Mouse (Mus musculus) heart, embryonic 16.5 days (tissue): ENCODE results near the gene Srpk2. TPM values are rescaled to one million over a fixed set of nuclear protein-coding genes. Genes with fewer than 3 reads are reported as not detected.

Experiments used
- ATAC-seq: fragments of 200-750 bp; cut with Nextera tagmentation; replicated peaks from 2 replicates; pipeline ENCODE4 v1.8.0; 2017; ENCODE audit warnings: moderate number of reproducible peaks; ENCODE audit not compliant: insufficient read depth, low FRiP score; ENCODE audit errors: extremely low read depth
- H3K27ac ChIP-seq: fragments of 300-500 bp; sonication (generic); 2 replicates; pipeline ENCODE4 v1.5.1; 2014; ENCODE audit warnings: mild to moderate bottlenecking, low read length, control low read depth, moderate library complexity
- H3K27me3 ChIP-seq: fragments of 300-500 bp; sonication (generic); 2 replicates; pipeline ENCODE4 v1.6.1; 2014; ENCODE audit warnings: low read length, mixed read lengths; ENCODE audit not compliant: control insufficient read depth, insufficient read depth
- H3K36me3 ChIP-seq: fragments of 300-500 bp; sonication (generic); 2 replicates; pipeline ENCODE4 v1.6.1; 2014; ENCODE audit not compliant: control insufficient read depth, insufficient read depth
- H3K4me1 ChIP-seq: fragments of 300-500 bp; sonication (generic); 2 replicates; pipeline ENCODE4 v1.6.1; 2014; ENCODE audit warnings: low read length, mixed read lengths; ENCODE audit not compliant: control insufficient read depth, insufficient read depth
- H3K4me2 ChIP-seq: fragments of 300-500 bp; sonication (generic); 2 replicates; pipeline ENCODE4 v1.6.1; 2014; ENCODE audit warnings: low read depth, mild to moderate bottlenecking, control low read depth, low read length
- H3K4me3 ChIP-seq: fragments of 300-500 bp; sonication (generic); 2 replicates; pipeline ENCODE4 v1.5.1; 2014; ENCODE audit warnings: mild to moderate bottlenecking, control low read depth, low read length
- H3K9ac ChIP-seq: fragments of 300-500 bp; sonication (generic); 2 replicates; pipeline ENCODE4 v1.6.1; 2014; ENCODE audit warnings: low read length, control low read depth
- H3K9me3 ChIP-seq: fragments of 300-500 bp; sonication (generic); replicated peaks from 2 replicates; pipeline ENCODE4 v1.6.1; 2016; ENCODE audit warnings: low read length; ENCODE audit not compliant: control insufficient read depth
- WGBS: fragments of 180-500 bp; shearing (Covaris S2); extraction: QIAGEN DNeasy Blood & Tissue Kit; methylation state at CpG from one replicate; pipeline ENCODE4 v1.1.7; 2014; 5-methylcytosine and 5-hydroxymethylcytosine counted together
- polyA plus RNA-seq: library from polyadenylated mRNA; unstranded; fragments of >200 nt; fragmentation: Nextera tagmentation; extraction: Ambion mirVana; gene quantifications from 2 replicates; pipeline ENCODE4 v1.2.1, GENCODE M21; 2015

Gene Srpk2
- polyA plus RNA-seq, 1 experiment from 2014 or later: 40.1 TPM

DNA sequence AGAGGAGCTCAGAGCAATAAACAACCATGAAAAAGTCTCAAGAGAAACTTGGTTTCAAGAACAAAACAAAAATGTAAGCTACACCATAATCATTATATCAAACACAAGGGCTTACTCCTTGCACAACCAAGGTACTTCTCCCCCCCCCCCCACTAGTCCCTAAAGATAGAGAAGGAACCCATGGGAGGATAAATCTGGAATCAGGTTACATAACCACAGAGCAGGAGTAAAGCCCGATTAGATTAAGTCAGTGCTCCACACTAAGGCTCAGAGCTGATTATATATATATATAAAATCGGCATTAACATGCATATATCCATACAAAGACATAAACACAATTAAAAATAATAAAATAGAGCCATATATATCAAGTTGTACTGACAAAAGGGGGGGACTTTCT lies 96.8 kb downstream of the Srpk2 start:
- 52% methylated on average over 2 of the region's 2 CpGs for WGBS

DNA sequence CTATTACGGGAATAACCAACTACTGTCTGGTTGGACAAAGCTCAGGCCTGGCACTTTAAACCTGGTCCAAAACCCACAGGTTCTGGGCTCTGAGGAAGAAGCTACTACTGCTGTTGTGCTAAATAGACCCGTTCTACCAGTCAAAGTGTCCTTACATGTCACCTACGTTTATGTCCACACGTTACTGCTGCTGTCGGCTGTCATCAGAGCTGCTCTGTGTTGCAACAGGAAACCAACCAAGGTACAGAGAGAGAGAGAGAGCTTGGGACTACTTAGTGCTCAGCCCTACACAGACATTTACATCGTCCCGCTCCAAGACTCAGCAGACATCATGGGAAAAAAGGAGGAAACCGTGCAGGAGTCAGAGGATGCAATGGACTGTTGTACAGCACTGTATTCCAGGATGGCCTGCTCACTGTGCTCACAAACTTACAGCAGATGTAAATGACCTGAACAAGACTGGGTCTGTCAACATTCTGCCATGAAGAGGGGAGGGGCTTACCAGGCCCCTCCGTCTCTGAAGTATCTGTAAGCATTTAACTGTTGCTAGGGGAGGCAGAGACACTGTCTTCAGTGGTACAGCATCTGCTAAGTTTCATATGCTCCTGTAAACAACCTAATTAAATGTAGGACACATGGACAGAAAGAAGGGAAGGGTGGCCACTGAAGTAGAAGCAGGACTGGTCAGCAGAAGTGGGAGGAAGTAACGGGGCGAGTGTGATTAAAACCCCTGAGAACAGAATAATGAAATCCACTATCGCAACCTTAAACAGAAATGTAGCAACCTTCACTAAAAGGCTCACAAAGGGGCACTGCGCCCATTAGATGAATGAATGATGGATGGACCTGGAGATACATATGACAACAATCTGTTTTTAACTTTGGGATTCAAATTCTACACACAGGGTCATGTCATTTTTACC lies 97.6 kb downstream of the Srpk2 start:
- ATAC-seq: no peak
- Histone ChIP-seq H3K27ac (no peak overlapping the region), H3K4me3 (no peak overlapping the region), H3K4me1 (peaks cover 3% of the 10 kb centered on the region; the same call in 1 of the 2 replicates), H3K36me3 (no peaks in the 10 kb centered on the region), H3K9ac (no peak overlapping the region), H3K27me3 (no peaks in the 10 kb centered on the region), H3K9me3 (no peaks in the 10 kb centered on the region), H3K4me2 (no peak overlapping the region)
- WGBS: 75% methylated on average over 13 of the region's 13 CpGs

More for the DNA sequence above, 96.8 kb downstream of the Srpk2 start:
- no peak overlapping the region for H3K27ac ChIP-seq
- H3K27me3 ChIP-seq: no peaks in the 10 kb centered on the region
- H3K4me3 ChIP-seq: no peak overlapping the region
- peaks cover 3% of the 10 kb centered on the region; the same call in 1 of the 2 replicates for H3K4me1 ChIP-seq
- no peaks in the 10 kb centered on the region for H3K36me3 ChIP-seq
- no peaks in the 10 kb centered on the region for H3K9me3 ChIP-seq
- ATAC-seq: no peak
- no peak overlapping the region for H3K4me2 ChIP-seq
- H3K9ac ChIP-seq: no peak overlapping the region

DNA sequence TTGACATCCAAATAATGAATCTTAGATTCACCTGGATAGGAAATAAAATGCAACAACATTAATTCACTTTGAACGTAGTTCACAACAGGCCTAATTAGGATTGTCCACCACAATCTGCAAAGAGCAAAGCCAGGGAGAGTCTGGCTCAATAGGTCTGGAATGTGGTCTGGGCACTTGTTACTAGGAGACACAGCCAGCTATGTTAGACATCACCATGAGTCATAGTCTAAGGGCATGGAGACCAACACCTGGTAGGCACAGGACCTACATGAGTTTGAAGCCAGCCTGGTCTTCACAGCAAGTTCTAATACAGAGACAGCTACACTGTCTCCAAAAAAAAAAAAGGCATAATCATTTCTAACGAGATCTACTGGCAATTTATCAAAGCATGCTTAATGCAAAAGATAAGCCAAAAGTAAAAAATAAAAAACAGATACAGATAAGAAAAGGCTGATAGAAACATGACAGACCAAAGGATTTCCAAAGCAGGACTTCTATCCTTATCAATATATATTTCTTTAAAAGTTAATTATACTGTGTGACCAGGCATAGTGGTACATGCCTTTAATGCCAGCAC lies 102.8 kb downstream of the Srpk2 start:
- H3K9ac ChIP-seq: no peak overlapping the region
- no peaks in the 10 kb centered on the region for H3K27me3 ChIP-seq
- H3K27ac ChIP-seq: no peak overlapping the region
- H3K9me3 ChIP-seq: no peaks in the 10 kb centered on the region
- no peak; the same call in 1 of the 2 replicates for ATAC-seq
- no peak overlapping the region for H3K4me3 ChIP-seq
- no peak overlapping the region for H3K4me2 ChIP-seq
- 60% methylated on average over 2 of the region's 2 CpGs for WGBS
- H3K4me1 ChIP-seq: peaks cover 9% of the 10 kb centered on the region
- no peaks in the 10 kb centered on the region for H3K36me3 ChIP-seq

DNA sequence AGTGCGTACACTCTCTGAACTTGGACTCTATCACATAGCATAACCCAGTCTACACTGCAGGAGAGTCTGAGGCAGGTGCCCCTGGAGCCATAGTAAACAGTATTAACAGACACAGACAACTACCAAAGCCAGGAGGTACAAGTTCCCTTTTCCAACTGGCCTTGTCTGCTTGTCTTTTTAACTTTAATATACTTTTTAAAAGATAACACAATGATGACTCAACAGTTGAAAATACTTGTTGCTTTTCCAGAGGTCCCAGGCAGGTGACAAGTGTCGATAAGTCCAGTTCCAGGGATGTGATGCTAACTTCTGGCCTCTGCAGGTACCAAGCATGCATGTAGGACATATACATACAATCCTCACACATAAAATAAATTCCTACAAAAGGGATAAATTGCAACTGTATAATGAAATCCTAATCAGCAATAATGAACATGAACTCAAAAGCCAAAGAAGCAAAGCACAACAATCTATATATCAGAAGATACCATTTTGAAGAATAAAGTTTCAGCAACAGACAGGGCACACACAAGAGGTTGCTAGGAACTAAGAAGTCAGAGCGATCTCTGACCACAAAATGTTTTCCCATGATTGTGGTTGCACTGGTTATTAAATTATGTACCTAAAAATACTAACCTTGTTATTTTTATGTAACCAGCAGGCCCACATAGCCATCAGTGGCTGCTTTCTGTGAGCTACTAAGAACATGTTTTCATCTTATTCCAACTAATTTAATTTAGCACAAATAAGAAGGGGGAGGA lies 105.1 kb downstream of the Srpk2 start:
- WGBS: 83% methylated on average over 3 of the region's 3 CpGs
- H3K27me3 ChIP-seq: no peaks in the 10 kb centered on the region
- no peak for ATAC-seq

DNA sequence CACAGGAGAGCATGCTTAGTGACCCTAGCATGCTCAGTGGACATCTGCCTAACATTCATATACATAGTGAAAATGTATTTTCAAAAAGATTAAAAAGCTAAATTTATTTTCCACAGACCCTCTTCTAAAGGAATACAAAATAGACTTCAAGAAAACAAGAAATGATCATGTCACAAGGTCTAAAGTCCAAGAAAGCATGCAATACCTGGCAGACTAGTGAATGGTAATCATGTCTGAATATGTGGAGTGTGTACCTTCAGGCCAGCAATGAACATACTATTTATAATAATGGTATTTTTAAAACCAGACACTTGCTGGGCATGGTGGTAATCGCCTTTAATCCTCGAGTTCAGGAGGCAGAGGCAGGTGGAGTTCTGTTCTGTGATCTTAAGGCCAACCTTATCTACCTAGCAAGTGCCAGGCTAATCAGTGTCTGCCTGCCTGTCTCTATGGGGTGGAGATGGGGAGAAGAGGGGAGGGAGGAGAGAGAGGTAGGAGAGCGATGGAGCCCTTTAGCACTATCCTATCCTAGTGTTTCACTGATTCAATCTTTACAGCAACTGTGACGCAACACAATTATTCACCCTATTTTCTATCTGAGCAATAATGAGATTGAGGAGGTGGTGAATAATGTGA lies 106.0 kb downstream of the Srpk2 start:
- no peak overlapping the region for H3K4me3 ChIP-seq
- H3K27me3 ChIP-seq: no peaks in the 10 kb centered on the region
- peaks cover 12% of the 10 kb centered on the region for H3K4me1 ChIP-seq
- WGBS: 71% methylated on average over 4 of the region's 4 CpGs
- no peak for ATAC-seq
- H3K9ac ChIP-seq: no peak overlapping the region
- H3K36me3 ChIP-seq: no peaks in the 10 kb centered on the region; the same call in 1 of the 2 replicates
- H3K27ac ChIP-seq: no peak overlapping the region
- H3K4me2 ChIP-seq: no peak overlapping the region
- H3K9me3 ChIP-seq: no peaks in the 10 kb centered on the region

More for the DNA sequence above, 105.1 kb downstream of the Srpk2 start:
- Histone ChIP-seq H3K27ac (no peak overlapping the region), H3K4me2 (no peak overlapping the region), H3K36me3 (no peaks in the 10 kb centered on the region; the same call in 1 of the 2 replicates), H3K9ac (no peak overlapping the region), H3K9me3 (no peaks in the 10 kb centered on the region), H3K4me1 (peaks cover 12% of the 10 kb centered on the region), H3K4me3 (no peak overlapping the region)

DNA sequence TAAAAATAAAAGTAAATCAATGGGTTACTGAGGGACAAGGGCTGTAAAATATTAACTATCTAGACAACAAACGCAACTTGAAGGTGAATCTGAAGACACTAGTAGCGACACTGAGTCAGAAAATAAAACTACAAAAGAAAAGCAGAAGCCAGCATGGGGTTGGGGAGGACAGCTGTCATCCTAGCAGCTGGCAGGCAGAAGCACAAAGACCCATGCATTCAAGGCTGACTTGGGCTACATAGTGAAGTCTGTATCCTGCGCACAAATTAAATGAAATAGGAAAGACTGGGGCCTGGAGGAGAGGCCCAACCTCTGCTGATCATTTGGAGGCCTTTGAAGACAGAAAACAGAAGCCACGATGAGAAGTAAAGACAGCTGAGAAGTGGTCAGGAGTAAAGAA lies 106.6 kb downstream of the Srpk2 start:
- peaks cover 12% of the 10 kb centered on the region for H3K4me1 ChIP-seq
- H3K9me3 ChIP-seq: no peaks in the 10 kb centered on the region
- no peak overlapping the region for H3K4me3 ChIP-seq
- no peaks in the 10 kb centered on the region; the same call in 1 of the 2 replicates for H3K36me3 ChIP-seq
- WGBS: 84% methylated on average over 4 of the region's 4 CpGs
- no peaks in the 10 kb centered on the region for H3K27me3 ChIP-seq
- no peak overlapping the region for H3K4me2 ChIP-seq
- no peak overlapping the region for H3K9ac ChIP-seq
- ATAC-seq: no peak
- H3K27ac ChIP-seq: no peak overlapping the region

DNA sequence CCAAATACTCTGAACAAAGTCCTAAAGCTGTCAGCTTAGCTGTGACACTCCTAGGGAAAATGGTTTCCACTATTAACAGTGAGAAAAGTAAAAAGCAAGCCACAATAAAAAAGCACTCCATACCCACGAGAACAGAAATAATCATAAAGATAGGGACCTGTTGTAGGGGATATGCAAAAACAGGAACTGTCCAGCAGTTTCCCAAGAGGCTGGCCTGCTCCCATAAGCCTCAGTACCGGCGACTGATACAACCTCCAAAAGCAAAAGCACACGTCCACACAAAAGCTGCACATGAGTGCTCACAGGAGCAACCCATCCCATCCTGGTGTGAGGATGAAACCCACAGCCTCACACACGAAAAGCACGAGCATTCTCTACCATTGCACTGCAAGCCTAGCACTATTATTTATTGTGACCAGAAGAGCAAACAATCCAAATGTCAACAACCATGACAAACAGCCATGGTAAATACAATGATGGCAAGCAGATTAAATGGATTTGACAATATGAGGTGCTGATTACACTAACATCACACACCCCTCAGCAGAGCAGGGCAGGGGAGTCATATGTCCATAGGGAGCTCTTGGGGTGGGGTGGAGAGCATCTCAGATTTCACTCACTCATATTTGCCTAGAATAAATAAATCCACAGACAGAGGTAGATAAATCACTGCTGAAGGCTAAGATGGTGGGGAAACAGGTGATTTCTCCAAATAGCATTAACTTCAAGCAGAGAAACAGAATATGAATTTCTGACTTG lies 107.9 kb downstream of the Srpk2 start:
- H3K27ac ChIP-seq: no peak overlapping the region
- H3K36me3 ChIP-seq: no peaks in the 10 kb centered on the region; the same call in 1 of the 2 replicates
- no peak overlapping the region for H3K4me2 ChIP-seq
- H3K4me1 ChIP-seq: peaks cover 10% of the 10 kb centered on the region
- no peaks in the 10 kb centered on the region for H3K9me3 ChIP-seq
- no peak overlapping the region for H3K4me3 ChIP-seq
- no peaks in the 10 kb centered on the region for H3K27me3 ChIP-seq
- ATAC-seq: no peak
- H3K9ac ChIP-seq: no peak overlapping the region
- 51% methylated on average over 6 of the region's 6 CpGs for whole genome bisulfite sequencing

DNA sequence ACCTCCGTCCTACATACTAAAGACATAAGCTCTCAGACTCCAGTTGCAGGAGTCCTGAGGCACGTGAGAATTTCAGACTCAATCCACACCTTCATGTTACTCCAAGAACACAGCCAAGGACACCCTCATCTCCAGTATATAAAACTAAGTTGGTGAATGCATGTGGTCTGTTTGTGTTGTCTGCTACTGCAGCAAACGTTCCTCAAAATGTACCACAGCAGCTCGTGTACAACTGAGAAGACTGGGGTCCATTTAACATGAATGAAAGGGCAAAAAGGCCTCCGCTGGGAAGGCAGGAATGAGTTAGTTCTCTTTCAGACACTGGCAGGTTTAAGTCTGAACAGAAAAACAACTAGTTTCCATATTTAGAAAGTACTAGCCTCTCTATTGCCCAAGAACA lies 110.5 kb downstream of the Srpk2 start:
- no peaks in the 10 kb centered on the region for H3K27me3 ChIP-seq
- no peaks in the 10 kb centered on the region for H3K9me3 ChIP-seq
- no peak for ATAC-seq
- no peak overlapping the region for H3K9ac ChIP-seq
- H3K4me1 ChIP-seq: peaks cover 8% of the 10 kb centered on the region; the same call in 1 of the 2 replicates
- no peak overlapping the region for H3K4me2 ChIP-seq
- no peak overlapping the region for H3K4me3 ChIP-seq
- peaks cover 3% of the 10 kb centered on the region for H3K36me3 ChIP-seq
- 93% methylated on average over 5 of the region's 5 CpGs for WGBS
- H3K27ac ChIP-seq: no peak overlapping the region
